Mouse (Mus musculus) lung, embryonic 16.5 days (tissue): ENCODE measurements at regions not wholly inside any gene's neighbourhood (a gene's known extent, or its start where the extent isn't known, plus 50 kb on each side); places are given as distances from the start of the nearest gene placed in this dataset.
A peak's percentile ranks its signal among the peaks of the same experiment; 100 is the strongest.

Experiments
- ATAC-seq: fragments of 200-750 bp; cut with Nextera tagmentation; 2 replicates; pipeline ENCODE4 v1.8.0; 2017; ENCODE audit warnings: low read depth, mild to moderate bottlenecking, moderate library complexity
- H3K27ac ChIP-seq: fragments of 300-500 bp; sonication (generic); 2 replicates; pipeline ENCODE4 v1.5.1; 2014; ENCODE audit warnings: mild to moderate bottlenecking, control low read depth, low read length
- H3K27me3 ChIP-seq: fragments of 300-500 bp; sonication (generic); 2 replicates; pipeline ENCODE4 v1.6.1; 2014; ENCODE audit warnings: low read depth, low read length, mixed read lengths; ENCODE audit not compliant: control insufficient read depth, insufficient read depth
- H3K36me3 ChIP-seq: fragments of 300-500 bp; sonication (generic); 2 replicates; pipeline ENCODE4 v1.6.1; 2014; ENCODE audit warnings: low read length; ENCODE audit not compliant: control insufficient read depth, insufficient read depth
- H3K4me1 ChIP-seq: fragments of 300-500 bp; sonication (generic); replicated peaks from 2 replicates; pipeline ENCODE4 v1.6.1; 2014; ENCODE audit warnings: low read length, mixed read lengths; ENCODE audit not compliant: control insufficient read depth, insufficient read depth
- H3K4me2 ChIP-seq: fragments of 300-500 bp; sonication (generic); 2 replicates; pipeline ENCODE4 v1.6.1; 2014; ENCODE audit warnings: low read depth, low read length, control low read depth
- H3K4me3 ChIP-seq: fragments of 300-500 bp; sonication (generic); 2 replicates; pipeline ENCODE4 v1.5.1; 2014; ENCODE audit warnings: mild to moderate bottlenecking, low read length, control low read depth
- H3K9ac ChIP-seq: fragments of 300-500 bp; sonication (generic); 2 replicates; pipeline ENCODE4 v1.6.1; 2014; ENCODE audit warnings: low read length, control low read depth
- H3K9me3 ChIP-seq: fragments of 300-500 bp; sonication (generic); 2 replicates; pipeline ENCODE4 v1.6.1; 2016; ENCODE audit warnings: low read length; ENCODE audit not compliant: control insufficient read depth
- WGBS: fragments of 180-500 bp; shearing (Covaris S2); extraction: QIAGEN DNeasy Blood & Tissue Kit; methylation state at CpG from one replicate; pipeline ENCODE4 v1.1.7; 2014; 5-methylcytosine and 5-hydroxymethylcytosine counted together

GRCm38 (mm10) chr10:37907731-37908130, 769.0 kb upstream of the Marcks start:
- 15% methylated on average over 1 of the region's 1 CpGs for WGBS

GRCm38 (mm10) chr10:37887961-37888360, 749.2 kb upstream of the Marcks start:
- H3K4me3 ChIP-seq, result no peak overlapping the region
- no peaks in the 10 kb centered on the region for H3K9me3 ChIP-seq
- H3K27me3 ChIP-seq, result no peaks in the 10 kb centered on the region
- no peak overlapping the region for H3K4me2 ChIP-seq
- WGBS, result 56% methylated on average over 1 of the region's 1 CpGs
- H3K9ac ChIP-seq, result no peak overlapping the region
- H3K4me1 ChIP-seq, result no peaks in the 10 kb centered on the region
- ATAC-seq, result 0 out of 2 replicates have a peak, but pooled peaks have one; percentile 10
- no peaks in the 10 kb centered on the region for H3K36me3 ChIP-seq
- H3K27ac ChIP-seq, result no peak overlapping the region

More at GRCm38 (mm10) chr10:37907731-37908130, 769.0 kb upstream of the Marcks start:
- Histone ChIP-seq H3K4me3 (no peak overlapping the region), H3K9ac (no peak overlapping the region), H3K27me3 (no peaks in the 10 kb centered on the region), H3K36me3 (no peaks in the 10 kb centered on the region), H3K27ac (no peak overlapping the region), H3K4me1 (no peaks in the 10 kb centered on the region), H3K9me3 (no peaks in the 10 kb centered on the region), H3K4me2 (no peak overlapping the region)
- no peak for ATAC-seq

- Histone ChIP-seq H3K9ac (no peak overlapping the region), H3K27me3 (no peaks in the 10 kb centered on the region), H3K4me1 (no peaks in the 10 kb centered on the region), H3K27ac (no peak overlapping the region), H3K9me3 (no peaks in the 10 kb centered on the region), H3K36me3 (no peaks in the 10 kb centered on the region), H3K4me3 (no peak overlapping the region), H3K4me2 (no peak overlapping the region)
- ATAC-seq, result no peak
- 86% methylated on average over 5 of the region's 5 CpGs for WGBS
Measured at GRCm38 (mm10) chr10:37880841-37881240, 742.1 kb upstream of the Marcks start.

GRCm38 (mm10) chr10:37873925-37874324, 735.2 kb upstream of the Marcks start:
- Histone ChIP-seq H3K9ac (no peak overlapping the region), H3K4me1 (no peaks in the 10 kb centered on the region), H3K4me2 (no peak overlapping the region), H3K9me3 (no peaks in the 10 kb centered on the region), H3K4me3 (no peak overlapping the region), H3K27ac (no peak overlapping the region), H3K36me3 (no peaks in the 10 kb centered on the region), H3K27me3 (no peaks in the 10 kb centered on the region)
- WGBS, result 69% methylated on average over 2 of the region's 2 CpGs
- no peak for ATAC-seq

- no peak overlapping the region for H3K4me3 ChIP-seq
- H3K9ac ChIP-seq, result no peak overlapping the region
- no peaks in the 10 kb centered on the region for H3K36me3 ChIP-seq
- H3K9me3 ChIP-seq, result no peaks in the 10 kb centered on the region
- no peak overlapping the region for H3K27ac ChIP-seq
- ATAC-seq, result peak; percentile 83
- H3K4me1 ChIP-seq, result no peaks in the 10 kb centered on the region
- H3K4me2 ChIP-seq, result no peak overlapping the region
- no peaks in the 10 kb centered on the region for H3K27me3 ChIP-seq
- WGBS, result 40% methylated on average over 4 of the region's 4 CpGs
Measured at GRCm38 (mm10) chr10:37861001-37861400, 722.3 kb upstream of the Marcks start.

- Histone ChIP-seq H3K4me2 (no peak overlapping the region), H3K9ac (no peak overlapping the region), H3K4me3 (no peak overlapping the region), H3K36me3 (no peaks in the 10 kb centered on the region), H3K27me3 (no peaks in the 10 kb centered on the region), H3K27ac (no peak overlapping the region), H3K4me1 (no peaks in the 10 kb centered on the region), H3K9me3 (no peaks in the 10 kb centered on the region)
- WGBS, result 87% methylated on average over 1 of the region's 1 CpGs
- no peak for ATAC-seq
Measured at GRCm38 (mm10) chr10:37849291-37849846, 710.6 kb upstream of the Marcks start.

GRCm38 (mm10) chr10:37842820-37843219, 704.1 kb upstream of the Marcks start:
- no peaks in the 10 kb centered on the region for H3K27me3 ChIP-seq
- H3K4me3 ChIP-seq, result no peak overlapping the region
- H3K36me3 ChIP-seq, result no peaks in the 10 kb centered on the region
- H3K4me1 ChIP-seq, result no peaks in the 10 kb centered on the region
- 78% methylated on average over 5 of the region's 5 CpGs for WGBS
- H3K4me2 ChIP-seq, result no peak overlapping the region
- H3K9me3 ChIP-seq, result no peaks in the 10 kb centered on the region
- H3K27ac ChIP-seq, result no peak overlapping the region
- H3K9ac ChIP-seq, result no peak overlapping the region
- no peak for ATAC-seq

GRCm38 (mm10) chr10:37841842-37842241, 703.1 kb upstream of the Marcks start:
- ATAC-seq, result no peak
- Histone ChIP-seq H3K9me3 (no peaks in the 10 kb centered on the region), H3K27me3 (no peaks in the 10 kb centered on the region), H3K9ac (no peak overlapping the region), H3K4me3 (no peak overlapping the region), H3K36me3 (no peaks in the 10 kb centered on the region), H3K27ac (no peak overlapping the region), H3K4me2 (no peak overlapping the region), H3K4me1 (no peaks in the 10 kb centered on the region)
- 27% methylated on average over 2 of the region's 2 CpGs for WGBS

- H3K27ac ChIP-seq, result no peak overlapping the region
- H3K9me3 ChIP-seq, result no peaks in the 10 kb centered on the region
- 52% methylated on average over 2 of the region's 2 CpGs for WGBS
- H3K4me1 ChIP-seq, result no peaks in the 10 kb centered on the region
- ATAC-seq, result no peak
- H3K4me3 ChIP-seq, result no peak overlapping the region
- no peaks in the 10 kb centered on the region for H3K27me3 ChIP-seq
- H3K36me3 ChIP-seq, result no peaks in the 10 kb centered on the region
- H3K9ac ChIP-seq, result no peak overlapping the region
- no peak overlapping the region for H3K4me2 ChIP-seq
Measured at GRCm38 (mm10) chr10:37837721-37838120, 699.0 kb upstream of the Marcks start.

- no peak for ATAC-seq
- Histone ChIP-seq H3K27me3 (no peaks in the 10 kb centered on the region), H3K4me1 (no peaks in the 10 kb centered on the region; the same call in 1 of the 2 replicates), H3K4me3 (no peak overlapping the region), H3K9me3 (no peaks in the 10 kb centered on the region), H3K4me2 (no peak overlapping the region), H3K36me3 (no peaks in the 10 kb centered on the region), H3K27ac (no peak overlapping the region), H3K9ac (no peak overlapping the region)
- 72% methylated on average over 2 of the region's 2 CpGs for WGBS
Measured at GRCm38 (mm10) chr10:37813026-37813425, 674.3 kb upstream of the Marcks start.
